Mouse (Mus musculus): ENCODE data around the gene Snph. TPM values are rescaled to one million over a fixed set of nuclear protein-coding genes. Genes with fewer than 3 reads are reported as not detected.
A peak's percentile ranks its signal among the peaks of the same experiment; 100 is the strongest.

Gene Snph
- total RNA-seq, 2 experiments from 2014 or later, result not detected

- ATAC-seq (replicated peaks; ENCODE audit: poor library complexity, severe bottlenecking), result peak; percentile 71
Measured at GRCm38 (mm10) chr2:151605437-151605987, 26.9 kb downstream of the Snph start.

GRCm38 (mm10) chr2:151603630-151604029 lies 28.8 kb downstream of the Snph start:
- no peak for ATAC-seq (replicated peaks; ENCODE audit: poor library complexity, severe bottlenecking)

- ATAC-seq (replicated peaks; ENCODE audit: poor library complexity, severe bottlenecking), result no peak
Measured at GRCm38 (mm10) chr2:151602106-151602505, 30.3 kb downstream of the Snph start.

GRCm38 (mm10) chr2:151598068-151598467 lies 34.3 kb downstream of the Snph start:
- no peak for ATAC-seq (replicated peaks; ENCODE audit: poor library complexity, severe bottlenecking)

- ATAC-seq (replicated peaks; ENCODE audit: poor library complexity, severe bottlenecking), result peak; percentile 82
Measured at GRCm38 (mm10) chr2:151587306-151587705, 45.1 kb downstream of the Snph start.

GRCm38 (mm10) chr2:151586807-151587206 lies 45.6 kb downstream of the Snph start:
- ATAC-seq (replicated peaks; ENCODE audit: poor library complexity, severe bottlenecking), result peak; percentile 59

- no peak for ATAC-seq (replicated peaks; ENCODE audit: poor library complexity, severe bottlenecking)
Measured at GRCm38 (mm10) chr2:151585934-151586333, 46.5 kb downstream of the Snph start.

- ATAC-seq (replicated peaks; ENCODE audit: poor library complexity, severe bottlenecking), result no peak
Measured at GRCm38 (mm10) chr2:151580945-151581344, 51.4 kb downstream of the Snph start.

- no peak for ATAC-seq (replicated peaks; ENCODE audit: poor library complexity, severe bottlenecking)
Measured at GRCm38 (mm10) chr2:151579183-151579582, 53.2 kb downstream of the Snph start.

- ATAC-seq (replicated peaks; ENCODE audit: poor library complexity, severe bottlenecking), result peak; percentile 87
Measured at GRCm38 (mm10) chr2:151575699-151576389, 56.5 kb downstream of the Snph start.

- peak; percentile 68 for ATAC-seq (replicated peaks; ENCODE audit: poor library complexity, severe bottlenecking)
Measured at GRCm38 (mm10) chr2:151575119-151575698, 57.2 kb downstream of the Snph start.

- no peak for ATAC-seq (replicated peaks; ENCODE audit: poor library complexity, severe bottlenecking)
Measured at GRCm38 (mm10) chr2:151574607-151575006, 57.8 kb downstream of the Snph start.

- no peak for ATAC-seq (replicated peaks; ENCODE audit: poor library complexity, severe bottlenecking)
Measured at GRCm38 (mm10) chr2:151573667-151574066, 58.7 kb downstream of the Snph start.

- ATAC-seq (replicated peaks; ENCODE audit: poor library complexity, severe bottlenecking), result no peak
Measured at GRCm38 (mm10) chr2:151571873-151572700, 60.3 kb downstream of the Snph start, which contains the start of gene Sdcbp2. TSS of gene Sdcbp2 (plus strand) at chr2:151572622.

- 0 out of 2 replicates have a peak, but pooled peaks have one; percentile 20 for ATAC-seq (replicated peaks; ENCODE audit: poor library complexity, severe bottlenecking)
Measured at GRCm38 (mm10) chr2:151569452-151569851, 62.9 kb downstream of the Snph start.

- ATAC-seq (replicated peaks; ENCODE audit: poor library complexity, severe bottlenecking), result no peak
Measured at GRCm38 (mm10) chr2:151566856-151567255, 65.5 kb downstream of the Snph start.

GRCm38 (mm10) chr2:151564986-151565385 lies 67.4 kb downstream of the Snph start:
- no peak for ATAC-seq (replicated peaks; ENCODE audit: poor library complexity, severe bottlenecking)

GRCm38 (mm10) chr2:151564006-151564405 lies 68.4 kb downstream of the Snph start:
- no peak for ATAC-seq (replicated peaks; ENCODE audit: poor library complexity, severe bottlenecking)

GRCm38 (mm10) chr2:151562930-151563921 lies 69.2 kb downstream of the Snph start:
- ATAC-seq (replicated peaks; ENCODE audit: poor library complexity, severe bottlenecking), result peak; percentile 68

Measured in granulocyte monocyte progenitor cell, adult 5-6 weeks (primary cell).